Mouse (Mus musculus) MEL (cell line): ENCODE data around the gene Colca2. TPM values are rescaled to one million over a fixed set of nuclear protein-coding genes. Genes with fewer than 3 reads are reported as not detected.

ENCODE experiments used
- DNase-seq: peaks from one replicate; pipeline ENCODE4 v3.0.0; 2011; ENCODE audit warnings: low read depth, low spot score
- H3K27ac ChIP-seq: 2 replicates; pipeline ENCODE4 v1.5.1; 2012; ENCODE audit warnings: low read depth, mild to moderate bottlenecking, control low read depth, low read length, moderate library complexity; ENCODE audit not compliant: control insufficient read depth
- H3K27me3 ChIP-seq, 2 experiments: fragments of 150-350 bp in 1 of 2; sonication (generic) in 1 of 2; 2 replicates each; pipeline ENCODE4 v1.6.1; 2012; ENCODE audit warnings: low read length in 2 of 2, mild to moderate bottlenecking in 2 of 2, improper control_type of control experiment in 1 of 2, moderate library complexity in 1 of 2; ENCODE audit not compliant: insufficient read depth in 2 of 2, control insufficient read depth in 1 of 2
- H3K36me3 ChIP-seq, 2 experiments: 2 replicates each; pipeline ENCODE4 v1.6.1; 2012 to 2014; ENCODE audit warnings: low read length in 2 of 2, improper control_type of control experiment in 1 of 2, inconsistent platforms in 1 of 2, mild to moderate bottlenecking in 1 of 2; ENCODE audit not compliant: insufficient read depth in 2 of 2, control insufficient read depth in 1 of 2
- H3K4me1 ChIP-seq, 2 experiments: fragments of 150-350 bp in 1 of 2; sonication (generic) in 1 of 2; 2 replicates each; pipeline ENCODE4 v1.6.1; 2012; ENCODE audit warnings: low read length in 2 of 2, improper control_type of control experiment in 1 of 2, mild to moderate bottlenecking in 1 of 2; ENCODE audit not compliant: insufficient read depth in 2 of 2, control insufficient read depth in 1 of 2
- H3K4me3 ChIP-seq, 2 experiments: fragments of 150-350 bp in 1 of 2; sonication (generic) in 1 of 2; 2 replicates each; pipeline ENCODE4 v1.5.1; 2012; ENCODE audit warnings: low read depth in 2 of 2, low read length in 2 of 2, mild to moderate bottlenecking in 2 of 2, moderate library complexity in 2 of 2, control low read depth in 1 of 2, improper control_type of control experiment in 1 of 2; ENCODE audit not compliant: control insufficient read depth in 1 of 2, insufficient read depth in 1 of 2
- H3K79me2 ChIP-seq: 2 replicates; pipeline ENCODE4 v1.6.1; 2012; ENCODE audit warnings: mild to moderate bottlenecking, low read length, moderate library complexity; ENCODE audit not compliant: control insufficient read depth, poor library complexity, insufficient read depth
- H3K9ac ChIP-seq: 2 replicates; pipeline ENCODE4 v1.6.1; 2012; ENCODE audit warnings: low read depth, mild to moderate bottlenecking, control low read depth, low read length, moderate library complexity; ENCODE audit not compliant: control insufficient read depth, poor library complexity, severe bottlenecking
- H3K9me3 ChIP-seq: fragments of 150-350 bp; sonication (generic); replicated peaks from 2 replicates; pipeline ENCODE4 v1.6.1; 2012; ENCODE audit warnings: mild to moderate bottlenecking, low read length, improper control_type of control experiment, moderate library complexity; ENCODE audit not compliant: insufficient read depth
- E2F4 ChIP-seq: IDR thresholded peaks from 2 replicates; pipeline ENCODE4 v1.6.1; 2011; ENCODE audit warnings: low read depth, low read length, improper control_type of control experiment, borderline replicate concordance
- ELF1 ChIP-seq: IDR thresholded peaks from 2 replicates; pipeline ENCODE4 v1.6.1; 2014; ENCODE audit warnings: low read depth, mild to moderate bottlenecking, inconsistent platforms, low read length, improper control_type of control experiment, moderate library complexity
- JUND ChIP-seq: IDR thresholded peaks from 2 replicates; pipeline ENCODE4 v1.6.1; 2011; ENCODE audit warnings: low read depth, mild to moderate bottlenecking, improper control_type of control experiment, low read length
- KAT2A ChIP-seq: conservative IDR thresholded peaks from 2 replicates; pipeline ENCODE4 v1.6.1; 2012; ENCODE audit warnings: low read depth, low read length, improper control_type of control experiment, inconsistent platforms
- MAFK ChIP-seq: IDR thresholded peaks from 2 replicates; pipeline ENCODE4 v1.6.1; 2011; ENCODE audit warnings: low read depth, mild to moderate bottlenecking, low read length, improper control_type of control experiment, borderline replicate concordance
- MAZ ChIP-seq: IDR thresholded peaks from 2 replicates; pipeline ENCODE4 v1.6.1; 2012; ENCODE audit warnings: low read depth, mild to moderate bottlenecking, inconsistent platforms, low read length, improper control_type of control experiment
- MXI1 ChIP-seq: IDR thresholded peaks from 2 replicates; pipeline ENCODE4 v1.6.1; 2011; ENCODE audit warnings: mild to moderate bottlenecking, low read depth, low read length, improper control_type of control experiment
- MYC ChIP-seq: IDR thresholded peaks from 2 replicates; pipeline ENCODE4 v1.6.1; 2011; ENCODE audit warnings: low read depth, mild to moderate bottlenecking, low read length, improper control_type of control experiment, moderate library complexity
- POLR2A ChIP-seq, 2 experiments: IDR thresholded peaks; 2 replicates each; pipeline ENCODE4 v1.6.1; 2011 to 2012; ENCODE audit warnings: low read length in 2 of 2, mild to moderate bottlenecking in 2 of 2, control low read depth in 1 of 2, improper control_type of control experiment in 1 of 2, low read depth in 1 of 2, moderate library complexity in 1 of 2; ENCODE audit not compliant: control insufficient read depth in 1 of 2, insufficient read depth in 1 of 2, poor library complexity in 1 of 2
- POLR2AphosphoS2 ChIP-seq: IDR thresholded peaks from 2 replicates; pipeline ENCODE4 v1.6.1; 2011; ENCODE audit warnings: low read length, improper control_type of control experiment
- SMC3 ChIP-seq: IDR thresholded peaks from 2 replicates; pipeline ENCODE4 v1.6.1; 2011; ENCODE audit warnings: low read depth, low read length, improper control_type of control experiment
- TCF12 ChIP-seq: IDR thresholded peaks from 2 replicates; pipeline ENCODE4 v1.6.1; 2014; ENCODE audit warnings: low read depth, mild to moderate bottlenecking, inconsistent platforms, low read length, improper control_type of control experiment, moderate library complexity
- UBTF ChIP-seq: IDR thresholded peaks from 2 replicates; pipeline ENCODE4 v1.6.1; 2012; ENCODE audit warnings: low read depth, mild to moderate bottlenecking, inconsistent platforms, low read length, improper control_type of control experiment, moderate library complexity, borderline replicate concordance; ENCODE audit not compliant: insufficient read depth
- USF1 ChIP-seq: IDR thresholded peaks from 2 replicates; pipeline ENCODE4 v1.6.1; 2014; ENCODE audit warnings: low read depth, mild to moderate bottlenecking, inconsistent platforms, low read length, improper control_type of control experiment, moderate library complexity
- USF2 ChIP-seq, 2 experiments: IDR thresholded peaks; 2 replicates each; pipeline ENCODE4 v1.6.1; 2011 to 2012; ENCODE audit warnings: improper control_type of control experiment in 2 of 2, low read length in 2 of 2, borderline replicate concordance in 1 of 2, inconsistent platforms in 1 of 2, low read depth in 1 of 2, mild to moderate bottlenecking in 1 of 2; ENCODE audit not compliant: insufficient read depth in 1 of 2
- ZMIZ1 ChIP-seq: IDR thresholded peaks from 2 replicates; pipeline ENCODE4 v1.6.1; 2012; ENCODE audit warnings: low read depth, mild to moderate bottlenecking, inconsistent platforms, low read length, improper control_type of control experiment, moderate library complexity
- polyA plus RNA-seq, 2 experiments: library from polyadenylated mRNA; stranded (reverse) in 1 of 2; unstranded in 1 of 2; fragments of >175 nt in 1 of 2; fragments of >200 nt in 1 of 2; gene quantifications; 2 replicates each; pipeline versions ENCODE4 v1.2.1 to v1.2.4; 2012; ENCODE audit warnings: low replicate concordance in 2 of 2, low read depth in 1 of 2; ENCODE audit not compliant: insufficient read length in 2 of 2, insufficient read depth in 1 of 2, missing spikeins in 1 of 2
- total RNA-seq: library from RNA; depleted of rRNA; stranded (reverse); fragments of 300-350 nt; gene quantifications from 2 replicates; pipeline ENCODE4 v1.2.3, GENCODE M21; 2012; rRNA removed

Colca2 gene
- total RNA-seq (not detected in 2 replicates), polyA plus RNA-seq (not detected)

GRCm38 (mm10) chr9:51278500-51279381, at the start of gene Colca2:
Gene Colca2, minus strand, starts transcription at chr9:51278569.
- no peak within 1 kb of the TSS for H3K27ac ChIP-seq
- no peaks in the 10 kb centered on the region for H3K9me3 ChIP-seq
- H3K79me2 ChIP-seq = no peaks in the 10 kb centered on the region
- no peak within 1 kb of the TSS for H3K9ac ChIP-seq
- H3K4me1 ChIP-seq = 0 out of 4 replicates have a peak, but pooled peaks cover 0 to 4% of the 10 kb centered on the region in 2 experiments
- H3K27me3 ChIP-seq = peaks cover 23 to 30% of the 10 kb centered on the region in 2 experiments
- H3K4me3 ChIP-seq = no peak within 1 kb of the TSS
- TF ChIP-seq SMC3 (no peak), USF1 (no peak), MYC (no peak), ELF1 (no peak), ZMIZ1 (no peak), MAZ (no peak), POLR2A (IDR thresholded peaks at IDR 0.05; ENCODE audit: control insufficient read depth in 1 of 2, insufficient read depth in 1 of 2, low read depth in 1 of 2, low read length in 2 of 2, poor library complexity in 1 of 2) (no peak), MXI1 (no peak), POLR2AphosphoS2 (no peak), E2F4 (no peak), MAFK (no peak), JUND (no peak), KAT2A (no peak)
- H3K36me3 ChIP-seq = no peaks in the 10 kb centered on the region; a peak in 1 of 4 replicates
- DNase-seq = no peak

GRCm38 (mm10) chr9:51327555-51327903, 49.2 kb upstream of the Colca2 start:
- peaks cover 0 to 10% of the 10 kb centered on the region in 2 experiments; a peak in 3 of 4 replicates for H3K4me1 ChIP-seq

More at GRCm38 (mm10) chr9:51327555-51327903, 49.2 kb upstream of the Colca2 start:
- Histone ChIP-seq H3K4me3 (no peak overlapping the region), H3K79me2 (no peaks in the 10 kb centered on the region), H3K9me3 (no peaks in the 10 kb centered on the region), H3K36me3 (peaks cover 0 to 16% of the 10 kb centered on the region in 2 experiments; a peak in 2 of 4 replicates), H3K27ac (no peak overlapping the region), H3K9ac (no peak overlapping the region), H3K27me3 (peaks cover 0 to 2% of the 10 kb centered on the region in 2 experiments; a peak in 3 of 4 replicates)
- no peak for DNase-seq
- TF ChIP-seq TCF12 = no peak
- TF ChIP-seq UBTF = no peak
- no peak for TF ChIP-seq MXI1
- no peak for TF ChIP-seq USF2 (IDR thresholded peaks at IDR 0.05; ENCODE audit: borderline replicate concordance in 1 of 2, insufficient read depth in 1 of 2, low read depth in 1 of 2, low read length in 2 of 2)
- no peak for TF ChIP-seq KAT2A
